Mouse (Mus musculus): ENCODE results near the gene Tnks1bp1.

The Tnks1bp1 gene

GRCm38 (mm10) chr2:85073751-85074150, 25.9 kb downstream of the Tnks1bp1 start:
- DNase-seq (ENCODE audit: low read depth, low spot score): no peak

DNA sequence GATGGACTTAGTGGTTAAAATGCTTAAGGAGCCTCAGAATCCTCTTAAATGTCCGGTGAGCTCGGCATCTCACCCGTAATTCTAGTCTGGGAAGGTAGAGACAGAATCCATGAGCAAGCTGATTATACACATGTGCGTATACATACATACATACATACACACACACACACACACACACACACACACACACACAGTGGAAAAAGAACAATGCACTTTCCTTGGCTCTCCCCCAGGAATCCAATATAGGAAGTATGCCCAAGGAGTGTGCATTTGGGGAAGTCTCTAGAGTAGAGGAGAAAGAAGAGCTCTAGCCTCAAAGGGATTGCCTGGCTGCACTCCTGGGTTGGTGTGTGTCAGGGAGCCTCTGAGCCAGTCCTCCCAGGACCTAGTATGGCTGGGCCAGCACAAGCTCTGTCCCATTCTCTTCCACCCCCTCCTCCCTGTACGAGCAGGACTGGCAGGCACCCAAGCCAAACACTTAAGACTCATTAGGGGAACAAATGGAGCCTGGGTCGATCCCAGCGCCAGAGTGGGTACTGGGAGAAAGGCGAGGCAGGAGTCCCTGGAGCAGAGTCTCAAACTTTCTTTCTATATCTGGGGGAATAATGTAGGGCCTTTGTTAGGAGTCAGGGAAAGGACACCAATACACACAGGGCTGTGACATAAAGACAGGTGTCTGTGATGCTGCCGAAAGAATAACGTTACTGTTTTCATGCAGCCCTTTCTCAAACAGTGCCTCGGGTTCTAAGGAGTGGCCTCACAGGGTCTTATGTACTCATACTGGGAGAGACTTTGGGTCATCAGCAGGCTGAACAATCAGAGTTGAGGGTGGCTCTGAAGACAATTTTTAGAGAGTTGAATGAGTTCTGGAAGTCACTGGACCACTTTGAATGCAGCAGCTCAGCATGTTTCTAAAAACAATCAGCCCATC, 41.2 kb downstream of the Tnks1bp1 start:
- no peak for DNase-seq (ENCODE audit: low read depth, low spot score)

DNA sequence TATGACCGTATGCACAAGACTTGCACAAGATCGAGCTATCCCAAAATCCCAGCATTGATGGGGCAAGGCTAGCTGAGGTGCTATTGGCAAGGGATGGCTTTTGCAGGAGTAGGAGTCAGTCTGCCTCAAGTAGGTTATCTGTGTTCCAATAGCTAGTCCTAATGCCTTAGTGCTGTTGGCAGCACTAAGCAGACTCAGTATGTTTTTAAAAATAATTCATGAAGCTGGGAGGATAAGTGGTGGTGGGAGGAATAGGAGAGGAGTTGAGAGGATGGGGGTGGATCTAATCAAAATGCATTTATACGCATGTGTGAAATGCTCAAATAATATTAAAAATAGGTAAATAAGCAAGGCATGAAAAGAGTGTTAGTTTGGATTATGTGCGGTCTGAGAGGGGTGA, 43.5 kb downstream of the Tnks1bp1 start:
- no peak for DNase-seq (ENCODE audit: low read depth, low spot score)

- no peak for DNase-seq (ENCODE audit: low read depth, low spot score)
These were observed 45.6 kb downstream of the Tnks1bp1 start for GRCm38 (mm10) chr2:85093376-85093775.

DNA sequence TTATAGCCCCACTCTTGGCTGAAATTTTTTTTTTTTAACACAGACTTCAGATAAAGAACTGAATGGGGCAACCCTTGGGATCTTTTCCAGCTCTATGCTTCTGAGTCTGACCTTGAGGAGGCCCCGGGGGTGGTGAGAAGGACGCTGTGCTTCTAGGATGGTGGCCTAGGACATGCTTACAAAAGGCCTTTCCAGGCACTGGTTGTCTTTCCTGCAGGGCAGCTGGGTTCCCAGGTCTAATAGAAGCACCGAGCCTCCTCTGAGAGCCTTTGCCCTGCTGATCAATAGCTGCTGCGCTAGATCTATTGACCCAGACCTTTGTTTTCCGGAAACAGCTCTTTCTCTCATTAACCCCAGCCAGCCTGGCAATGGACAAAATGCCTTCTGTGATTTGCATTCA, 48.1 kb downstream of the Tnks1bp1 start:
- DNase-seq (ENCODE audit: low read depth, low spot score): no peak

DNA sequence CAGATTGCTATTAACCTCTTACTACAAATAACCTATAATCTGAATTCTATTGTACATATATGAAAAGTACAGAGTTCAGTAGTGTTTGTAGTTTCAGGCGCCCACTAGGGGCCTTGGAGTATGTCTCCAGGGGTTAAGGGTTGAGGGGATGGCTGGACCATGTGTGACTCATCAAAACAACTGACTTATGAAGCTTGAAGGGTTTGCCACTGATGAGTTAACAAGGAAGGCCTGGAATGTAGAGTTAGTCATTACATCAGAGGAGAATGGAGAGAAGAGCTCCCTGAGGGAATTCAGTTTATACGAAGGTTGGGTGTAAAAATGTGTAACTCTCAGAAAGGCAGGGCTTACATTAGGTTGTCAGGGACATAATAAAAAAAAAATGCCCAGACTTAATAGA, 50.2 kb downstream of the Tnks1bp1 start:
- DNase-seq (ENCODE audit: low read depth, low spot score): no peak

DNA sequence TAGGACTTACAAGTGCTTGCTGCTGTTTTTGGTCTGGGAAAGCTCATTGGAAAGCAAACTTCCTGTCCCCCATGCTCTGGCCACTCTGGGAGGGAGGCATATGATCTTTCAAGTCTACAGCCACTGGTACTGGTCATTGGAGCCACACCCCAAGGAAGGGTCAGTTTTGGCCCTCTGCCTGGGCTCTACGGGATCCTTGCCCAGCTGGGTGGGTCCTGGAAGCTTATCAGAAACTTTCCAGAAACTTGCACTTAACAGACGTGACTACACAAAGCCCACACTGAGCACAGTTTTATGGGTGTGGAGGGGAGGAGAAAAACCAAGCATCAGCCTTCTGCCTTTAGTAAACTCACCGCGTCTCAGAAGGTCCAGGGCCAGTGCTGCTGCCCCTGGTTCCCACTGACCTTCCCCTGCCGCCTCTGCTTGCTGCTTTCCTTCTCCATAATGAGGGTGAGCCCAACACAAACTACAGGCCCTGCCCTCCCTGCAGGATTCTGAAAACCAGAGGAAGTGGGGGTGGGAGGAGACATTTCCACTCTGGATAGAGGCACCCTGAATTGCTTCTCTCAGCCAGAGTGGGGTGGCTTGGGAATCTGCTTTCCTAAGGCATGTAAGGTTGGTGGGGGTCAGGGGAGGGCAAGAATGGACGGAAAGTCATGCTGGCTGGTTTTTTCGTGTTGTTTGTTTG, 51.1 kb downstream of the Tnks1bp1 start:
- no peak for DNase-seq (ENCODE audit: low read depth, low spot score)

DNA sequence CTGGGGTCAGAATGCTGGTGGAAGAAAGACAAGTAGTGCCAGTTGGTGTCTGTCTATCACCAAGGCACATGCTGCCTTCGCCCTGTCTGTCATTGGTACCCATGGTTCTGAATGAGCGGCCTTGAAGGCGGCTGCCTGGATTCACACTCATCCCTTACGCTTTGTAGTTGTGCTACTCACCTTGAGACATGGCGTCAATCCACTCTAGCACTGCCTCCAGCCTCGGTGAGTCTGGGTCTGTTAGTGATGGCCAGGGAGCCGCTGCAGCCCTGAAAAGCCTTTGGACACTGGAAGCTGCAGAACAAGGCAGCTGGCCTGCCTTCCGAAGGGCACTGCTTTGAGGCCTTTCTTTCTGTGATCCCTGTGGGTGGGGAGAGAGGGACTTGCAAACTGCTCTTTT, 55.4 kb downstream of the Tnks1bp1 start:
- no peak for DNase-seq (ENCODE audit: low read depth, low spot score)

- DNase-seq (ENCODE audit: low read depth, low spot score): no peak
These were observed 57.7 kb downstream of the Tnks1bp1 start for GRCm38 (mm10) chr2:85105426-85106013.

DNA sequence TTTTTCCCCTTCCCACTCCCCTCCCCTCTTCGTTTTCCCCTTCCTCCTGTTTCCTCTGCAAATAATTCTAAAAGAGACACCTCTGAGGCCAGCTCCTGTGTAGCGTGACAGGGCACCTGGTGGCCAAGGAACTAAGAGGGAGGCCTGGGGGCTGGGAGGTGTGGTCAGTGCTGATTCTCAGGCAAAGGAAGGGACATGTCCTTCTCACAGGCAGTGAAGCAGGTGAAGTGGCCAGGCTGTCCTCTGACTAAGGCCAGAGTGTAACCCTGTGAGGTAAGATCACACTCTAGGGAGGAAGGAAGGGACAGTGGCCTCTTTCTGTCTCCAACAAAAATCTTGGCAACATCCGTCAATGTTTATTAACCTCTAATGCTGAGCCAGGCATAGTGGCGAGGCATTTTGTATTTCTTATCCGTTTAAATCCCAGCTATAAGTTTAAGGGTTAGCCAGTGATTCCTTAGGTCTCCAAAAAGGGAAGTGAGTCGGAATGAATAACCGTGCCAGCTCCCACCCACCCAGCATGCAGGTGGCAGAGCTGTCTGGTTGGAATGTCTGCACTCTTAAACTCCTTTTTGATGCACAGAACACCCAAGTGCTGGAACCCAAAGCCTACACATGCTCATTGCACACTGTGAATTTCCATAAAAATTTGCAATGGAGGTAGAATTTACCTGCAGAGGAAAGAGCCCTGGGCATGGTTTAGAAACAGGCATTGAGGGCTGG, 58.4 kb downstream of the Tnks1bp1 start:
- no peak for DNase-seq (ENCODE audit: low read depth, low spot score)

GRCm38 (mm10) chr2:85106941-85107340, 59.1 kb downstream of the Tnks1bp1 start:
- DNase-seq (ENCODE audit: low read depth, low spot score): no peak

DNA sequence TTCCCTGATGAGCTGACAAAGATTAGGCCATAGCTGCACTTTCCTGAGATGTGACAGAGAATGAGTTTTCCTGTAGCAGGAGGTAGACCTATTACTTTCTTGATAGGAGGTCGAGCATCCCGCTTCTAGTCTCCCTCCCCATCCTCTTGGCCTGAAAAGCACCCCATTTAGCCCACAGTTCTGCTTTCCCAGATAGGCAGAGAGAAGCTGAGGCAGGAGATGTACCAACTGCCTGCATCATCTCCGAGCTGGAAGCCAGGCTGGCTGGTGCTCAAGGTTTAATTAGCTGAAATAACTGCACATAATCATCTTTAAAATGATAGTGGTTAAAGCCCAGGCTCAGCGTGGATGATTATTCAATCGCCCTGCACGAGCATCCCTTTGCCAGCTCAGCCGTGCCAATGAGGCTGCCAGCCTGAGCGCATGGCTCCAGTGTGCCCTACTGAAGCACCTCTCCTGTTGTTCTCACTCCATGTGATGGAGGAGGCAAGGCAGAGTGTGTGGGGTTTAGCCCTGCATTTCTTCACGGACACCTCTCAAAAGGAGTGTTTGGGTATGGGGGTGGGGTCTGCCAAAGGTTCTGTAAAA, 62.6 kb downstream of the Tnks1bp1 start:
- DNase-seq (ENCODE audit: low read depth, low spot score): no peak
